Mouse (Mus musculus): ENCODE measurements at regions not wholly inside any gene's neighbourhood (a gene's known extent, or its start where the extent isn't known, plus 50 kb on each side); places are given as distances from the start of the nearest gene placed in this dataset.

- DNase-seq: no peak
Observed at GRCm38 (mm10) chr4:48725660-48726348, 62.5 kb downstream of the Cavin4 start.

- DNase-seq: no peak
Observed at GRCm38 (mm10) chr4:48726349-48726835, 63.1 kb downstream of the Cavin4 start.

DNA sequence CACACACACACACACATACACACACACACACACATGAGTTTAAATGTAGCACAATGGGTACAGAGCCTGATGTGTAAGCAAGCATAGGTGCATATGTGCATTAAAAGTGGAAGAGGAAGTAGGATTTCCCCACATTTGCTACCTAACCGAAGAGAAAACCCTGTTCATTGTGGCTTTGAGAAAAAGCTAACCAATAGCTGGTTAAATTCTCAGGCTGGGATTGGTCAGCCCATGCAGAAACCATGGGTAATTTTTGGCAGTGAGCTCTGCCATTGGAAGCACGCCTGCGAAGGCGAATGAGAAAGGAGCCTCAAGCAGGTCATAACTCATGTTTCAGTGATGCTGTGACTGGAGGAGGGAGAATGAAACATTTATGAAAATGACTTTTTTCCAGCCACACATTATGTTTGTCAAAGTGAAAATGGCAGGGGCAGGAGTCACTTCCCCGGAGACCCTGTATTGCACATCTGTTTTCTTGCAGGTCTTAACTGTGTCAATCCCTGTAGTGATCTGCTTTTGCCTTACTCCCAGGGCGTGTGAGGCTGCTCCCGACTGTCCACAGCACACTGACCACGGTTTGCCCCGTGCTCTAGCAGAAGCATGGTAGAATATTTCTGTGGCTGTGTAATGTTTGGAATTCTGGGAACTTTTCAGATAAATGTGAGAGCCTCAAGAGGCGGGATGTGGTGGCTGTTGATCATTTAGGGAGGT is 71.7 kb downstream of the Cavin4 start:
- no peak for DNase-seq

GRCm38 (mm10) chr4:48746237-48746636 is 82.9 kb downstream of the Cavin4 start:
- no peak for DNase-seq

- DNase-seq: no peak
Observed at GRCm38 (mm10) chr4:48749566-48749965, 86.3 kb downstream of the Cavin4 start.

GRCm38 (mm10) chr4:48750087-48750486 is 86.8 kb downstream of the Cavin4 start:
- DNase-seq: no peak

DNA sequence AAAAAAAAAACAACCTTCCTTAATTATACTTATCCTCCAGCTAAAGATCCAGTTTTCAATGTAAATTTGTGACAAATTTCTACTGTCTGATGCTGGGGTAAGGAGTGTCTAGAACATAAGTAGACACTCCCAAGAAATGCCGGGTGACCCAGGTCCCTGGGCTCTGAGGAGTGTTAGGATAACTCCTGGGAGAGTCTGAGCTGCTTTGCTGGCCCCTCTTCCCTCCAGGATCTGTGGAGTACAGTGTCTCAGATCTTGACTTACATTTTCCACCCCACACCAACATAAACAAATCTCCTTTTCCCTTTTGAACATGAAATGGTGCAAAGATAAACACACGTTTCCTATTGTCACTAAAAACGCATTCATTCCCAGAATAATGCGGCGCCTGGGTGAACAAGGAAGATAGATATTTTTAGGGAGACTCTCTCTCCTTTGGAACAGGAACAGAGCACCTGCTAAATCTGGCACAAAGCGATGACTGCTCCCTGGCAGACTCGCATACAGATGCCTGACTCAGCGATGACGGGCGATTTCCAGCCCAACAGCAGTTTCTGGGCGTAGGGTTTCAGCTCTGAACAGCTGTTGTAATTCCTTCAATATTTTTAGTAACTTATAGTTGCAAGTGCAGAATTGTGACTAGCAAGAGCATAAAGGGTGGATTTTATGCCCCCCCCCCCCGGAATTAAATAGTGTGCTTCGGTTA is 91.3 kb downstream of the Cavin4 start:
- no peak for DNase-seq

DNA sequence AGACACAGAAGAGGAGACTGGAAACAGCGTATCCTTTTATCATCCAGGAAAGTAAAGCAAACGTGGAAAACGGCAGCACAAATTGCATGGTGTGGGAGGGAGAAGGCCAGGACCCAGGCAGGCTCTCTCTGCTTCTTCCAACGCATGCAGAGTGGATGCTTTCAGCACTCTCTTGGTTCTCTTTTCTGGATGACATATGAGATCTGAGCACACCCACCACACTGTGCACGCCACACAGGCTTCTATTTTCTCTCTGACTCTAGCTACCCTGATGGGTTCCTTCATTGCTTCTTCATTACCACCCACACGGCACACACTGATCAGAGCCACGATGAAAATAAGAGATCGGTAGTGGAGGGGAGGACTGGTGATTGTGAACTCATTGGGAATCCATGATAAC is 97.3 kb downstream of the Cavin4 start:
- DNase-seq: no peak

DNA sequence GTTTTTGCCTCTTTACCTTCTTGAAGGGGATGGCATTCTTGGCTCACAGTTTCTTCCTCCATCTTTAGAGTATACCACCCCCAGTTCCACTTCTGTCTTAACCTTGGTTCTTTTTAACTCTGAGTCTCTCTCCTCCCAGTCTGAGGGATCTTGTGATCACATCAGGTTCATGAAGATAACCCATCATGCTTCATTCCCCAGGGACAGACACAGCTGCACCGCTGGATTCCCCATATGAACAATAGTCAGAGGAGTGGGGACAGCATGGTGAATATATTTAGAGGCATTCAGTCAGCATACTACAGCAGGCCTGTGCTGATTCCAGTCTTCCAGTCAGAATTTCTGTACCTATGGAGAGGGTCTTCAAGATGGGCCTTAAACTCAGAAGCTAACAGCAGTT is 103.1 kb downstream of the Cavin4 start:
- no peak for DNase-seq

- DNase-seq: no peak
Observed at GRCm38 (mm10) chr4:48770403-48770953, 107.2 kb downstream of the Cavin4 start.

- peak; percentile 33 to 38 for DNase-seq
Observed at GRCm38 (mm10) chr4:48770954-48771665, 107.8 kb downstream of the Cavin4 start.

- DNase-seq: no peak
Observed at GRCm38 (mm10) chr4:48771836-48772235, 108.5 kb downstream of the Cavin4 start.

- DNase-seq: peak; percentile 11 to 71
Observed at GRCm38 (mm10) chr4:48779202-48779905, 116.0 kb downstream of the Cavin4 start.

- no peak for DNase-seq
Observed at GRCm38 (mm10) chr4:48779955-48780354, 116.6 kb downstream of the Cavin4 start.

DNA sequence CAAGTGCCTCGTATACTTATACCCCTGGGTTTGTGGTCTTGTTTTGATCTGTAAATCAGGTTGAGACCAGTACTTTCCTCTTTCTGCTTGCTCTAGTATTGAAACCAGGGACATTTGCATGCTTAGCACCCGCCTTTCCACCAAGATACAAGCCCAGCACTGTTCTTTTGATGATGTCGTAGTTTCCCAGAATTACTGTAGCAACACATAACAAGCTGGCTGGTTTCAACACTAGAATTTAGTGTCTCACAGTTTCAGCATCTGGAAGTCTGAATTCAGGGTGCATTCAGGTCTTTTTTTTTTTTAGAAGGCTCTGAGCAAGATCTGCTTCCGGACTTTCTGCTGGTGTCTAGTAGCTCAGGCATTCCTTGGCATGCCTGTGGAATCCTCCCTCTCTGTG is 117.8 kb downstream of the Cavin4 start:
- no peak for DNase-seq

DNA sequence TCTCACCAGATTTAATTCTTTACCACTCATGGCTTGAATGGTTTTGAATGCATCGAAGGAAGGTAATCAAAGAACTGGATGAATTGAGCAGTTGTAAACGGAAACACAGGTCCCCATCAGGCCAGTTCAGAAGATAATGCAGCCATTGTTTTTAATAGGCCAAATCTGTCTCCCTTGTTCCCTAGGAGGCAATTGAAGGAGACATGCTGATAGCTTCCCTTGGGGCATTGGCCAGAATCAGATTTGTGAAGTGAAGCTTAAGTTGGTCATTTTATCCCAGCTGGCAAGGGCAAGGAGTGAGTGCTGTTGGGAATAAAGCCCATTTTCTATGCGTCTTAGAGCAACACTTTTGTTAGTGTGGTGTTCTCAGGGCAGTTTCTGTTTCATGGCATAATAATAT is 119.4 kb downstream of the Cavin4 start:
- DNase-seq: no peak

DNA sequence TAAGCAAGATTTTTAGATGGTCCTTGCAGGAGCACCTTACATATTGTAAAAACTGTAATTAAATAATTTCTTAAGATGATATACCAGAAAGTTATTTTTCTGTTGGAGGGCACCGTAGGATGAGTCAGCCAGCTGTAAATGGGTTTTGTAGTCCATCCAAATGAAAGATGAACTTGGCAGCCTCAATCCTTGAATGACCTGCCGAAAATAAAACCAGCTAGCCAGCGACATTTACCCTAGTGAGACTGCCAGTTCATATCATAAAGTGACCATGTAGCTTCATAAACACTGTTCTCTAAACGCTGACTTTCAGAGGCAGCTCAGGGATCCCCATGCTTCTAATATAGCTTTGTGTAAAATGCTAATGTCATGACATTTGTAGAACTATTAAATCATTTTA is 127.8 kb downstream of the Cavin4 start:
- no peak for DNase-seq

DNA sequence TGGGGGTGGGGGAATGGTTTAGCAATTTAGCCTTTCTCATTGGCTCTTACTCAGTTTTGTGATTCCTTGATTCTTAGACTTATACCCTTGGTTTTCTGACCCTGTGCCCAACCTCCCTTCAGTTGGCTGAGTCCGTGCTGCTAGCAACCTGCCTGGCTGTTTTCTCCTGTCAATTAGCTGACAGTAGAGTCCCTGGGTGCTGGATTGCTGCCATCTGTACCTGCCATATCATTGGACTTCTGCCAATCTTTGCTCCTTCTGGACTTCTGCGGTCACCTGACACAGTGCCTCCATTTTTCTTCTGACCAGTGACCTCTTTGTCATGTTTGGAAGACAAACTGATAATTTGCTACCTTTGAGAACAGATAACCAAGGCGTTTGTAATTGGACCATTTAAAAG is 140.5 kb downstream of the Cavin4 start:
- DNase-seq: peak in 1 of 2 experiments; percentile 3

DNA sequence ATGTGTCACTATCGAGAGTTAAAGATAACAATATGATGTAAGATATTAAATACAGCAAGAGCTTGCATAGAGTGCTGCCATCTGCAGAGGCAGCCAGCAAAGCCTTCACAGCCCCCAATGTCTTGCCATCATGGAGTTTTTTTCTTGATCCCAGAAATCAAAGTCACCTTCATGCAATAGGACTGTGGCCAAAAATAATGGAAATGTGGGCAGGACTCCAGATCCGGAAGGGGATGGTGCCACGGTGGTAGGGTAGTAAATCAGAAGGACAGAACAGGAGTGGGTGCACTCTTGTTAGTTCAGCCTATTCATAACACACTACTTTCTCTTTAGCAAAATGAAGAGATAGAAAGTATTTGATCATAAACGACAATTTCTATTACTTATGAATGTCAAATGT is 145.3 kb downstream of the Cavin4 start:
- no peak for DNase-seq

- DNase-seq: no peak
Observed at GRCm38 (mm10) chr4:48833718-48834117, 170.4 kb downstream of the Cavin4 start.

DNA sequence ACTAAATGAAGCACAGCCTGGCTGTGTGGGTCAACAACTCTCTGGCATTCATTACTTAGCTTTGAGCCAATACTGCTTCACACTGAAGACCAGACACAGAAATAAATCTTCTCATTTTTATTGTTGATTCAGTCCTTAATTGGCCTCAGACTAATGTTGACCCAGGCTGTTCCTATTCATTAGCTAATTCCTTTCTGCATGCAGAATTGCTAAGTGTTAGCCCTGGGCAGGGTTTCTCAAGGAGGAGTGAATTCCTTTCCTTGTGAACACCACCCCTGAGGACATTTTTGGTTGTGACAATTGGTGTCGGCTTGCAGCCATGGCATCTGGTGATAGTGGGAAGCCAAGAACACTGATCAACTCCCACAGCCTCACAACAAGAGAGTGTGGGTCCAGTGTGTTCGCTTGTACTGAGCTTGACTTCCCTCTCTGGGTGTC is 179.5 kb downstream of the Cavin4 start:
- peak in 1 of 2 experiments; percentile 2 for DNase-seq

GRCm38 (mm10) chr4:48871105-48871504 is 188.0 kb upstream of the Plppr1 start:
- no peak for DNase-seq
